Mouse (Mus musculus): ENCODE data around the gene Slc25a21. TPM values are rescaled to one million over a fixed set of nuclear protein-coding genes. Genes with fewer than 3 reads are reported as not detected.

Slc25a21 gene
- polyA plus RNA-seq, 1 experiment from 2014 or later, result not detected

DNA sequence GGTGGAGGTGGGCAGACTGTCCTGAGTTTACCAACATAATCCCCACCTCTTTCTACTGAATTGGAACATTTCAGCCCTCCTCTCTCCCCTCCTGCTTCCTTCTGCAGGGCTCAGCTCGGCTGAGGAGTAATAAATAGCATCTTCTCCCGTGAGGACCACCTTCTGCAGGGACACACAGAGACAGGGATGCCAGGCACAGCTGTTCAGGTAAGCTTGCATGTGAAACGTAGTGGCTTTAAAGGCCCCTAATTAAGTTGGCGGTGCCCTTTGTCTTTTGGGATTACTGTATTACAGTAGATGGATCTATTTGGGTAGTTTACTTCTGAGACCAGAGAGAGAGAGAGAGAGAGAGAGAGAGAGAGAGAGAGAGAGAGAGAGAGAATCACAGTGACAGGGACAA is 344.6 kb downstream of the Slc25a21 start:
- 38% methylated on average over 4 of the region's 4 CpGs for WGBS
- Histone ChIP-seq H3K9ac (ENCODE audit: low read length) (no peak overlapping the region), H3K9me3 (replicated peaks; ENCODE audit: control insufficient read depth, low read length) (no peaks in the 10 kb centered on the region), H3K27ac (ENCODE audit: low read depth, low read length) (no peak overlapping the region), H3K4me2 (ENCODE audit: low read length) (no peak overlapping the region), H3K4me1 (ENCODE audit: control insufficient read depth, insufficient read depth, low read length) (no peaks in the 10 kb centered on the region), H3K36me3 (ENCODE audit: control insufficient read depth, insufficient read depth, low read length) (no peaks in the 10 kb centered on the region), H3K4me3 (ENCODE audit: low read depth, low read length) (no peak overlapping the region), H3K27me3 (replicated peaks; ENCODE audit: control insufficient read depth, insufficient read depth, low read length) (no peaks in the 10 kb centered on the region)
- DNase-seq (ENCODE audit: low spot score) (no peak), ATAC-seq (no peak)

DNA sequence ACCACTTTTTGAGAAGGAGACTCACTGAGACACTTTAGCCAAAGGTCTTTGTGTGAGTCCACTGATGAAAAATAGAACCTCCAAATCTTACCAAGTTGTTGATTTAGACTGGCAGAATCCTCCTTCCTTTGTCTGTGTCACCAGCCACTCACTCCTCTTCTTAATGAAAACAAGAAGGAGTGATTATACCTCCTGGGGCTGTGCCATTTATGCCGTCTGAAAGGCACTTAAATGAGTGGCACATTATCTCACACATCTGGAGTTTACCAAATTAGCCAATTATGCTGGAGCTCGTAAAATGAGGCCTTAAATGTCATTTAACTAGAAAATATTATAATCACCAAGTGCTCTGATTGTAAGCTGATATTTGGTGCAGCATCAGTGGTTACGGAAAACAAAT is 345.8 kb downstream of the Slc25a21 start:
- Histone ChIP-seq H3K9ac (ENCODE audit: low read length) (no peak overlapping the region), H3K4me2 (ENCODE audit: low read length) (no peak overlapping the region), H3K4me3 (ENCODE audit: low read depth, low read length) (no peak overlapping the region), H3K27ac (ENCODE audit: low read depth, low read length) (no peak overlapping the region), H3K27me3 (replicated peaks; ENCODE audit: control insufficient read depth, insufficient read depth, low read length) (no peaks in the 10 kb centered on the region), H3K9me3 (replicated peaks; ENCODE audit: control insufficient read depth, low read length) (no peaks in the 10 kb centered on the region), H3K4me1 (ENCODE audit: control insufficient read depth, insufficient read depth, low read length) (no peaks in the 10 kb centered on the region), H3K36me3 (ENCODE audit: control insufficient read depth, insufficient read depth, low read length) (no peaks in the 10 kb centered on the region)
- 22% methylated on average over 3 of the region's 3 CpGs for WGBS
- peak; percentile 62; the same call in 1 of the 2 replicates for ATAC-seq
- DNase-seq (ENCODE audit: low spot score), result peak; percentile 68

DNA sequence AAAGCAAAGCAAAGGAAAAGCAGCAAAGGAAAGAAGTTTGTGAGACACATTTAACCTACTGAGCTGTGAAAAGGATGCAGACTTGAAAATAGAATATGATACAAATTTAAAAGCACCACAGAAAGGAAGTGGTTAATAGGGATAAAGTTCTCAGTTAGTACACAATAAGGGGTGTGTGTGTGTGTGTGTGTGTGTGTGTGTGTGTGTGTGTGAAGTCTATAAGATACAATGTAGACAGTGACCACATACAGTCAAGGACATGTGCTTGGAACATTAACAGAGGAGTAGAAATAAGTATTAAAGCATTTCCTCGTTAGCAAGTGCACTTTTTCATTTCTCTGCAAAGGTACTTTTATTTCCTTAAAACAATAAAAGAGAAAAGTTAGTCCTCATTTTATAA is 367.3 kb downstream of the Slc25a21 start:
- ATAC-seq (no peak), DNase-seq (ENCODE audit: low spot score) (no peak)
- no peak overlapping the region for H3K27ac ChIP-seq (ENCODE audit: low read depth, low read length)
- H3K9ac ChIP-seq (ENCODE audit: low read length), result no peak overlapping the region
- H3K4me2 ChIP-seq (ENCODE audit: low read length), result no peak overlapping the region
- H3K9me3 ChIP-seq (replicated peaks; ENCODE audit: control insufficient read depth, low read length), result no peaks in the 10 kb centered on the region
- no peaks in the 10 kb centered on the region for H3K36me3 ChIP-seq (ENCODE audit: control insufficient read depth, insufficient read depth, low read length)
- no peak overlapping the region for H3K4me3 ChIP-seq (ENCODE audit: low read depth, low read length)
- 35% methylated on average over 1 of the region's 1 CpGs for WGBS
- peaks cover 8% of the 10 kb centered on the region for H3K4me1 ChIP-seq (ENCODE audit: control insufficient read depth, insufficient read depth, low read length)
- no peaks in the 10 kb centered on the region for H3K27me3 ChIP-seq (replicated peaks; ENCODE audit: control insufficient read depth, insufficient read depth, low read length)

GRCm38 (mm10) chr12:56829455-56829883 is 367.8 kb downstream of the Slc25a21 start:
- WGBS, result 4% methylated on average over 5 of the region's 5 CpGs
- Histone ChIP-seq H3K4me1 (ENCODE audit: control insufficient read depth, insufficient read depth, low read length) (peaks cover 8% of the 10 kb centered on the region), H3K36me3 (ENCODE audit: control insufficient read depth, insufficient read depth, low read length) (no peaks in the 10 kb centered on the region), H3K27me3 (replicated peaks; ENCODE audit: control insufficient read depth, insufficient read depth, low read length) (no peaks in the 10 kb centered on the region), H3K4me3 (ENCODE audit: low read depth, low read length) (peak overlapping the region; percentile 9; the same call in 1 of the 2 replicates), H3K4me2 (ENCODE audit: low read length) (peak overlapping the region; percentile 33), H3K27ac (ENCODE audit: low read depth, low read length) (no peak overlapping the region), H3K9ac (ENCODE audit: low read length) (no peak overlapping the region), H3K9me3 (replicated peaks; ENCODE audit: control insufficient read depth, low read length) (no peaks in the 10 kb centered on the region)
- DNase-seq (ENCODE audit: low spot score) (peak; percentile 70), ATAC-seq (peak; percentile 86)

GRCm38 (mm10) chr12:56827808-56828384 is 369.4 kb downstream of the Slc25a21 start:
- no peak for ATAC-seq
- no peak overlapping the region for H3K4me2 ChIP-seq (ENCODE audit: low read length)
- 37% methylated on average over 8 of the region's 8 CpGs for WGBS
- H3K9me3 ChIP-seq (replicated peaks; ENCODE audit: control insufficient read depth, low read length), result no peaks in the 10 kb centered on the region
- H3K4me1 ChIP-seq (ENCODE audit: control insufficient read depth, insufficient read depth, low read length), result peaks cover 8% of the 10 kb centered on the region
- no peaks in the 10 kb centered on the region for H3K27me3 ChIP-seq (replicated peaks; ENCODE audit: control insufficient read depth, insufficient read depth, low read length)
- H3K27ac ChIP-seq (ENCODE audit: low read depth, low read length), result no peak overlapping the region
- no peak overlapping the region for H3K9ac ChIP-seq (ENCODE audit: low read length)
- no peak for DNase-seq (ENCODE audit: low spot score)
- no peak overlapping the region for H3K4me3 ChIP-seq (ENCODE audit: low read depth, low read length)
- H3K36me3 ChIP-seq (ENCODE audit: control insufficient read depth, insufficient read depth, low read length), result no peaks in the 10 kb centered on the region

DNA sequence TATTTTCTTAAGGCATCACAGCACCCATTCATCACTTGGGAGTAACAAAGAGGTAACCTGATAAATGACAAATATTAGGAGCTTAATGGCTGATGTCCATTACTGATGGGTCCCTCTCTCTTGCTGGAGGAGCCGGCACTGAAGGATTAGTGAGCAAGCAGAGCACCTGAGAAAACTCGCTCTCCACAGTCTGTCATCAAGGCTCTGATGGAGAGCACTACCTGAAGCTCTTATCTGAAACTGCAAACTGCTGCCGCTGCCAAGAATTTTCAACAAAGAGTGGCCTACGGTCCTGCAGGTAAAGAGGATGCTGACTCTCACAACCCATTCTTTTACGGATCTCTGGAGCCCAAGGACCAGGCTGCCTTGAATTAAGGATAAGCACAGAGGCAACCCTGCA is 372.6 kb downstream of the Slc25a21 start:
- peaks cover 8% of the 10 kb centered on the region for H3K4me1 ChIP-seq (ENCODE audit: control insufficient read depth, insufficient read depth, low read length)
- H3K27me3 ChIP-seq (replicated peaks; ENCODE audit: control insufficient read depth, insufficient read depth, low read length), result no peaks in the 10 kb centered on the region
- no peak overlapping the region for H3K4me3 ChIP-seq (ENCODE audit: low read depth, low read length)
- H3K36me3 ChIP-seq (ENCODE audit: control insufficient read depth, insufficient read depth, low read length), result no peaks in the 10 kb centered on the region
- no peaks in the 10 kb centered on the region for H3K9me3 ChIP-seq (replicated peaks; ENCODE audit: control insufficient read depth, low read length)
- H3K4me2 ChIP-seq (ENCODE audit: low read length), result no peak overlapping the region
- WGBS, result 72% methylated on average over 5 of the region's 5 CpGs
- ATAC-seq, result no peak
- no peak overlapping the region for H3K27ac ChIP-seq (ENCODE audit: low read depth, low read length)
- H3K9ac ChIP-seq (ENCODE audit: low read length), result no peak overlapping the region
- no peak for DNase-seq (ENCODE audit: low spot score)

DNA sequence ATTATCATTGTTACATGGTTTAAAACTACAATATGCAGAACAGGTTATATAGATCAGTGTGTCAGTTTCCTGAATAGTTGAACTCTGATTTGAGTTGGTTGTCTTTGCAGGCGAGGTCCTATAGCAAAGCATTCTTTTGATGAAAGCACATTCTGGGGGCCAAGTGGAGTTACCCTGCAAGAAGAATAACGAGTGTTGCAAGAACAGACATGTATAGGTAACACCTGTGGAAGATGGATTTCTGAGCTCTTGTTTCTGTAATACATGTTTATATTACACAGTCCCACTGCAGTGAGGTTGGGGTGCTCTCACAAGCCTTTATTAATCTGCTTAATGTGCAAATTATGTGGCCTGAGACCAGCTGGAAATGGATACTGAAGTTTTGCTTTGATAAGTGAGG is 375.1 kb downstream of the Slc25a21 start:
- no peak overlapping the region for H3K27ac ChIP-seq (ENCODE audit: low read depth, low read length)
- H3K4me1 ChIP-seq (ENCODE audit: control insufficient read depth, insufficient read depth, low read length), result no peaks in the 10 kb centered on the region
- DNase-seq (ENCODE audit: low spot score) (no peak), ATAC-seq (no peak)
- no peaks in the 10 kb centered on the region for H3K9me3 ChIP-seq (replicated peaks; ENCODE audit: control insufficient read depth, low read length)
- no peaks in the 10 kb centered on the region for H3K36me3 ChIP-seq (ENCODE audit: control insufficient read depth, insufficient read depth, low read length)
- no peak overlapping the region for H3K9ac ChIP-seq (ENCODE audit: low read length)
- whole genome bisulfite sequencing, result 59% methylated on average over 2 of the region's 2 CpGs
- H3K4me3 ChIP-seq (ENCODE audit: low read depth, low read length), result no peak overlapping the region
- H3K4me2 ChIP-seq (ENCODE audit: low read length), result no peak overlapping the region
- H3K27me3 ChIP-seq (replicated peaks; ENCODE audit: control insufficient read depth, insufficient read depth, low read length), result no peaks in the 10 kb centered on the region

GRCm38 (mm10) chr12:56820604-56821003 is 376.7 kb downstream of the Slc25a21 start:
- 86% methylated on average over 2 of the region's 2 CpGs for WGBS

DNA sequence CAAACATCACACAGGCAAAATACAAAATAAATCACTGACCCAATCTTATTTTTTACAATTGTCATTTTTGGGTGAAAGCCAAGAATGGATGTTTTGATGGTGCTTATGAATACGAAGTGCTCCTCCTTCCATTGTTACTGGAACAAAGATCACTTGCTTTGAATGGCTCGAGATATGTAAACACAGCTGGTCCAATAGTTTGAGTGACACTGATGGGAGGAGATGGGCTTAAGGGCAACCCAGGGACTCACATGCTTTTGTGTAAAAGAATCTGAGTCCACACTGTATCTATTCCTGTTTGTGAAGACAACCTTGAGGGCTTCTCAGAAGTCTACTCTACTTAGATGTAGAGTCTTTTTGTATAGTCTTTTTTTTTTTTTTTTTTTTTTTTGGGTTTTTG is 389.8 kb downstream of the Slc25a21 start:
- H3K36me3 ChIP-seq (ENCODE audit: control insufficient read depth, insufficient read depth, low read length), result no peaks in the 10 kb centered on the region
- H3K4me2 ChIP-seq (ENCODE audit: low read length), result no peak overlapping the region
- no peak overlapping the region for H3K4me3 ChIP-seq (ENCODE audit: low read depth, low read length)
- H3K4me1 ChIP-seq (ENCODE audit: control insufficient read depth, insufficient read depth, low read length), result no peaks in the 10 kb centered on the region
- peak; percentile 27 for DNase-seq (ENCODE audit: low spot score)
- no peaks in the 10 kb centered on the region for H3K9me3 ChIP-seq (replicated peaks; ENCODE audit: control insufficient read depth, low read length)
- H3K27ac ChIP-seq (ENCODE audit: low read depth, low read length), result no peak overlapping the region
- H3K9ac ChIP-seq (ENCODE audit: low read length), result no peak overlapping the region
- WGBS, result 59% methylated on average over 2 of the region's 2 CpGs
- ATAC-seq, result no peak
- H3K27me3 ChIP-seq (replicated peaks; ENCODE audit: control insufficient read depth, insufficient read depth, low read length), result no peaks in the 10 kb centered on the region

More at GRCm38 (mm10) chr12:56820604-56821003, 376.7 kb downstream of the Slc25a21 start:
- Histone ChIP-seq H3K36me3 (ENCODE audit: control insufficient read depth, insufficient read depth, low read length) (no peaks in the 10 kb centered on the region), H3K27ac (ENCODE audit: low read depth, low read length) (no peak overlapping the region), H3K9ac (ENCODE audit: low read length) (no peak overlapping the region), H3K9me3 (replicated peaks; ENCODE audit: control insufficient read depth, low read length) (no peaks in the 10 kb centered on the region), H3K4me1 (ENCODE audit: control insufficient read depth, insufficient read depth, low read length) (no peaks in the 10 kb centered on the region), H3K4me3 (ENCODE audit: low read depth, low read length) (no peak overlapping the region), H3K4me2 (ENCODE audit: low read length) (no peak overlapping the region), H3K27me3 (replicated peaks; ENCODE audit: control insufficient read depth, insufficient read depth, low read length) (no peaks in the 10 kb centered on the region)
- no peak for ATAC-seq
- no peak for DNase-seq (ENCODE audit: low spot score)

Data from forebrain, embryonic 14.5 days (tissue).